Mouse (Mus musculus): ENCODE data around the gene Igfbp6. TPM values are rescaled to one million over a fixed set of nuclear protein-coding genes. Genes with fewer than 3 reads are reported as not detected.

Gene Igfbp6
- polyA plus RNA-seq, 1 experiment from 2014 or later: 15.0 TPM

- Histone ChIP-seq H3K9me3 (replicated peaks; ENCODE audit: control insufficient read depth, low read length) (no peaks in the 10 kb centered on the region), H3K4me1 (ENCODE audit: control insufficient read depth, insufficient read depth, low read length) (peaks cover 61% of the 10 kb centered on the region), H3K36me3 (ENCODE audit: control insufficient read depth, insufficient read depth) (peaks cover 29% of the 10 kb centered on the region), H3K9ac (ENCODE audit: low read length) (no peak overlapping the region), H3K27me3 (ENCODE audit: control insufficient read depth, insufficient read depth, low read length) (no peaks in the 10 kb centered on the region), H3K4me2 (ENCODE audit: low read depth, low read length) (no peak overlapping the region), H3K4me3 (ENCODE audit: low read length) (no peak overlapping the region), H3K27ac (ENCODE audit: low read length) (peak overlapping the region; percentile 30; the same call in 1 of the 2 replicates)
- WGBS: 40% methylated on average over 13 of the region's 13 CpGs
- ATAC-seq (replicated peaks; ENCODE audit: extremely low read depth, insufficient read depth, low FRiP score): no peak
Observed at GRCm38 (mm10) chr15:102107689-102108573, 36.2 kb upstream of the Igfbp6 start.

- peak; percentile 29 for ATAC-seq (replicated peaks; ENCODE audit: extremely low read depth, insufficient read depth, low FRiP score)
- Histone ChIP-seq H3K9ac (ENCODE audit: low read length) (peak overlapping the region; percentile 28), H3K4me3 (ENCODE audit: low read length) (no peak overlapping the region), H3K9me3 (replicated peaks; ENCODE audit: control insufficient read depth, low read length) (no peaks in the 10 kb centered on the region), H3K27ac (ENCODE audit: low read length) (peak overlapping the region; percentile 30), H3K36me3 (ENCODE audit: control insufficient read depth, insufficient read depth) (peaks cover 32% of the 10 kb centered on the region), H3K4me2 (ENCODE audit: low read depth, low read length) (no peak overlapping the region), H3K27me3 (ENCODE audit: control insufficient read depth, insufficient read depth, low read length) (no peaks in the 10 kb centered on the region), H3K4me1 (ENCODE audit: control insufficient read depth, insufficient read depth, low read length) (peaks cover 51% of the 10 kb centered on the region)
- WGBS: 45% methylated on average over 18 of the region's 18 CpGs
Observed at GRCm38 (mm10) chr15:102108651-102109525, 35.3 kb upstream of the Igfbp6 start.

- 94% methylated on average over 7 of the region's 7 CpGs for WGBS
- Histone ChIP-seq H3K9me3 (replicated peaks; ENCODE audit: control insufficient read depth, low read length) (no peaks in the 10 kb centered on the region), H3K4me2 (ENCODE audit: low read depth, low read length) (no peak overlapping the region), H3K36me3 (ENCODE audit: control insufficient read depth, insufficient read depth) (peaks cover 35% of the 10 kb centered on the region), H3K27ac (ENCODE audit: low read length) (no peak overlapping the region), H3K4me3 (ENCODE audit: low read length) (no peak overlapping the region), H3K9ac (ENCODE audit: low read length) (no peak overlapping the region), H3K4me1 (ENCODE audit: control insufficient read depth, insufficient read depth, low read length) (peaks cover 37% of the 10 kb centered on the region), H3K27me3 (ENCODE audit: control insufficient read depth, insufficient read depth, low read length) (no peaks in the 10 kb centered on the region)
- no peak for ATAC-seq (replicated peaks; ENCODE audit: extremely low read depth, insufficient read depth, low FRiP score)
Observed at GRCm38 (mm10) chr15:102110271-102110670, 33.9 kb upstream of the Igfbp6 start.

- Histone ChIP-seq H3K36me3 (ENCODE audit: control insufficient read depth, insufficient read depth) (peaks cover 39% of the 10 kb centered on the region), H3K27me3 (ENCODE audit: control insufficient read depth, insufficient read depth, low read length) (no peaks in the 10 kb centered on the region), H3K9me3 (replicated peaks; ENCODE audit: control insufficient read depth, low read length) (no peaks in the 10 kb centered on the region), H3K4me2 (ENCODE audit: low read depth, low read length) (no peak overlapping the region), H3K4me1 (ENCODE audit: control insufficient read depth, insufficient read depth, low read length) (peaks cover 32% of the 10 kb centered on the region), H3K9ac (ENCODE audit: low read length) (no peak overlapping the region), H3K4me3 (ENCODE audit: low read length) (no peak overlapping the region), H3K27ac (ENCODE audit: low read length) (no peak overlapping the region)
- 70% methylated on average over 29 of the region's 29 CpGs for WGBS
- ATAC-seq (replicated peaks; ENCODE audit: extremely low read depth, insufficient read depth, low FRiP score): no peak
Observed at GRCm38 (mm10) chr15:102110701-102111494, 33.3 kb upstream of the Igfbp6 start.

GRCm38 (mm10) chr15:102111495-102111829 is 32.7 kb upstream of the Igfbp6 start:
- no peak overlapping the region for H3K9ac ChIP-seq (ENCODE audit: low read length)
- no peak for ATAC-seq (replicated peaks; ENCODE audit: extremely low read depth, insufficient read depth, low FRiP score)
- H3K4me1 ChIP-seq (ENCODE audit: control insufficient read depth, insufficient read depth, low read length): peaks cover 28% of the 10 kb centered on the region
- H3K4me2 ChIP-seq (ENCODE audit: low read depth, low read length): no peak overlapping the region
- H3K9me3 ChIP-seq (replicated peaks; ENCODE audit: control insufficient read depth, low read length): no peaks in the 10 kb centered on the region
- H3K4me3 ChIP-seq (ENCODE audit: low read length): no peak overlapping the region
- no peak overlapping the region for H3K27ac ChIP-seq (ENCODE audit: low read length)
- peaks cover 44% of the 10 kb centered on the region for H3K36me3 ChIP-seq (ENCODE audit: control insufficient read depth, insufficient read depth)
- no peaks in the 10 kb centered on the region for H3K27me3 ChIP-seq (ENCODE audit: control insufficient read depth, insufficient read depth, low read length)
- 81% methylated on average over 11 of the region's 11 CpGs for WGBS

- ATAC-seq (replicated peaks; ENCODE audit: extremely low read depth, insufficient read depth, low FRiP score): no peak
- Histone ChIP-seq H3K9ac (ENCODE audit: low read length) (no peak overlapping the region), H3K9me3 (replicated peaks; ENCODE audit: control insufficient read depth, low read length) (no peaks in the 10 kb centered on the region), H3K4me2 (ENCODE audit: low read depth, low read length) (no peak overlapping the region), H3K36me3 (ENCODE audit: control insufficient read depth, insufficient read depth) (peaks cover 40% of the 10 kb centered on the region), H3K27me3 (ENCODE audit: control insufficient read depth, insufficient read depth, low read length) (no peaks in the 10 kb centered on the region), H3K27ac (ENCODE audit: low read length) (no peak overlapping the region), H3K4me3 (ENCODE audit: low read length) (no peak overlapping the region), H3K4me1 (ENCODE audit: control insufficient read depth, insufficient read depth, low read length) (peaks cover 21% of the 10 kb centered on the region)
- WGBS: 91% methylated on average over 6 of the region's 6 CpGs
Observed at GRCm38 (mm10) chr15:102112181-102112580, 32.0 kb upstream of the Igfbp6 start.

- Histone ChIP-seq H3K9me3 (replicated peaks; ENCODE audit: control insufficient read depth, low read length) (no peaks in the 10 kb centered on the region), H3K9ac (ENCODE audit: low read length) (no peak overlapping the region), H3K27me3 (ENCODE audit: control insufficient read depth, insufficient read depth, low read length) (no peaks in the 10 kb centered on the region), H3K4me2 (ENCODE audit: low read depth, low read length) (no peak overlapping the region), H3K27ac (ENCODE audit: low read length) (no peak overlapping the region), H3K4me1 (ENCODE audit: control insufficient read depth, insufficient read depth, low read length) (peaks cover 16% of the 10 kb centered on the region), H3K36me3 (ENCODE audit: control insufficient read depth, insufficient read depth) (peaks cover 40% of the 10 kb centered on the region), H3K4me3 (ENCODE audit: low read length) (no peak overlapping the region)
- no peak for ATAC-seq (replicated peaks; ENCODE audit: extremely low read depth, insufficient read depth, low FRiP score)
- WGBS: 72% methylated on average over 8 of the region's 8 CpGs
Observed at GRCm38 (mm10) chr15:102112827-102113226, 31.3 kb upstream of the Igfbp6 start.

- no peak for ATAC-seq (replicated peaks; ENCODE audit: extremely low read depth, insufficient read depth, low FRiP score)
- peaks cover 10% of the 10 kb centered on the region for H3K4me1 ChIP-seq (ENCODE audit: control insufficient read depth, insufficient read depth, low read length)
- H3K36me3 ChIP-seq (ENCODE audit: control insufficient read depth, insufficient read depth): peaks cover 40% of the 10 kb centered on the region
- H3K9ac ChIP-seq (ENCODE audit: low read length): no peak overlapping the region
- H3K27ac ChIP-seq (ENCODE audit: low read length): no peak overlapping the region
- no peak overlapping the region for H3K4me3 ChIP-seq (ENCODE audit: low read length)
- WGBS: 87% methylated on average over 4 of the region's 4 CpGs
- no peak overlapping the region for H3K4me2 ChIP-seq (ENCODE audit: low read depth, low read length)
- no peaks in the 10 kb centered on the region for H3K27me3 ChIP-seq (ENCODE audit: control insufficient read depth, insufficient read depth, low read length)
- no peaks in the 10 kb centered on the region for H3K9me3 ChIP-seq (replicated peaks; ENCODE audit: control insufficient read depth, low read length)
Observed at GRCm38 (mm10) chr15:102113674-102114073, 30.5 kb upstream of the Igfbp6 start.

All from heart, embryonic 16.5 days (tissue).